In the genomic region with DNA sequence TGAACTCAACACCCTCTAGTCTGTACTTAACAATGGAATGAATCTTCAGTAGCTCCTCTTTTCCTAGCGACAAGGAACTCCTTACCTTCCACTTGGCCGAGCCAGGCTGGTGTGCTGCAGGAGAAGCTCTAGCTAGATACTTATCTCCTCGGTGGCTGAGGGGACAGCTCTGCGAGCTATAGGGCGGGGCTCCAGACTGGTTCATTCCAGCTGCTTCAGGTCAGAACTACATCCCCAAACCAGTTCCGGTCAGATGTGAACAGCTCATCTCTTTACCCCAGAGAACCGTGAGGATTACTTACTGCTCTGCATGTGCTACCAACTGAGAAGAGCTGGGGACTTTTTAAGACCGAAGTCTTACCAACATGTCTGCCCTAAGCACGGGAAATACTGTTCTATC, we compare ENCODE assay signal across 27 mouse cellular contexts. TPM values are rescaled to one million over a fixed set of nuclear protein-coding genes. Genes with fewer than 3 reads are reported as not detected.
DNase-seq lines count a peak whose midpoint lies in the region; ATAC-seq lines count a peak whose summit lies in the region.
"Had no signal": no experiment of that assay in that cellular context is flagged by ENCODE, and none has a peak within 500 bp of the region (broad histone marks: within the 10 kb centered on the region; RNA-seq: fewer than 3 reads in every experiment).

No protein-coding gene starts in this region.

- DNase-seq in adrenal gland, postnatal 14 days: peak; percentile 6
- no peak for DNase-seq in adrenal gland, postnatal 25 days
- no peak for DNase-seq in heart, postnatal 25 days (ENCODE audit: low spot score)
- DNase-seq in MN1 (ENCODE audit: low spot score): peak; percentile 33
- peak; percentile 8 for DNase-seq in retina, postnatal 1 day
- no peak for DNase-seq in B cell, adult 2 months
- DNase-seq in kidney, postnatal 25 days: no peak
- DNase-seq: cerebellum, adult 11 months; kidney, adult 11 months; left cerebral cortex, postnatal 4 days; liver, embryonic 13.5 days; lung, postnatal 14 days; right cerebral cortex, postnatal 14 days had no signal

- H3K9me3 ChIP-seq in heart, embryonic 16.5 days (replicated peaks; ENCODE audit: control insufficient read depth, low read length): no peaks in the 10 kb centered on the region
- H3K9me3 ChIP-seq: embryonic facial prominence, embryonic 12.5 days; forebrain, embryonic 15.5 days; liver, embryonic 13.5 days had no signal

- H3K4me3 ChIP-seq in heart, embryonic 16.5 days (ENCODE audit: low read length): no peak overlapping the region
- H3K4me3 ChIP-seq: embryonic facial prominence, embryonic 12.5 days; forebrain, embryonic 15.5 days; layer of hippocampus, adult 2 months; liver, embryonic 13.5 days had no signal

- H3K36me3 ChIP-seq in heart, embryonic 16.5 days (ENCODE audit: control insufficient read depth, insufficient read depth): no peaks in the 10 kb centered on the region
- H3K36me3 ChIP-seq: embryonic facial prominence, embryonic 12.5 days; forebrain, embryonic 15.5 days; liver, embryonic 13.5 days had no signal

- no peak for ATAC-seq in heart, embryonic 16.5 days (replicated peaks; ENCODE audit: extremely low read depth, insufficient read depth, low FRiP score)
- ATAC-seq: forebrain, embryonic 15.5 days; hindbrain, embryonic 16.5 days had no signal

- peak overlapping the region; percentile 46 for H3K27ac ChIP-seq in heart, embryonic 16.5 days (ENCODE audit: low read length)
- H3K27ac ChIP-seq: embryonic facial prominence, embryonic 12.5 days; forebrain, embryonic 15.5 days; kidney, postnatal 0 days; layer of hippocampus, adult 2 months; liver, embryonic 13.5 days had no signal

- peaks cover 7% of the 10 kb centered on the region; the same call in 1 of the 2 replicates for H3K4me1 ChIP-seq in heart, embryonic 16.5 days (ENCODE audit: control insufficient read depth, insufficient read depth, low read length)
- H3K4me1 ChIP-seq: embryonic facial prominence, embryonic 12.5 days had no signal

- H3K9ac ChIP-seq in heart, embryonic 16.5 days (ENCODE audit: low read length): no peak overlapping the region
- H3K9ac ChIP-seq: embryonic facial prominence, embryonic 12.5 days; forebrain, embryonic 15.5 days; liver, embryonic 13.5 days had no signal

- H3K27me3 ChIP-seq in heart, embryonic 16.5 days (ENCODE audit: control insufficient read depth, insufficient read depth, low read length): no peaks in the 10 kb centered on the region
- H3K27me3 ChIP-seq: embryonic facial prominence, embryonic 12.5 days; forebrain, embryonic 15.5 days; liver, embryonic 13.5 days had no signal

- peak overlapping the region; percentile 18 for H3K4me2 ChIP-seq in heart, embryonic 16.5 days (ENCODE audit: low read depth, low read length)
- H3K4me2 ChIP-seq: embryonic facial prominence, embryonic 12.5 days; forebrain, embryonic 15.5 days; liver, embryonic 13.5 days had no signal

- intact Hi-C loops in heart, postnatal 25 days (cut with DNase I): loop anchor here (10.0 kb wide), 1 partner anchor 99 kb away; no protein-coding TSS in a partner anchor

- 34% methylated on average over 9 of the region's 9 CpGs for WGBS in heart, embryonic 16.5 days

RNA-seq across cellular contexts. Expression of a gene that starts 3.4 kb away (rescaled TPM):
- 8.1 and 8.2 TPM in 2 replicates for total RNA-seq in adrenal gland, postnatal 14 days (2021)
- total RNA-seq in adrenal gland, postnatal 25 days (2021): 8.9 and 11.6 TPM in 2 replicates
- polyA plus RNA-seq in heart, embryonic 16.5 days (2015; fragmentation: Nextera tagmentation; extraction: Ambion mirVana): 21.4 and 24.5 TPM in 2 replicates
- 1 to 10 TPM; 2.6 to 3.3 TPM for total RNA-seq in heart, postnatal 25 days (2021)

RNA-seq across cellular contexts. Expression of a gene that starts 7.0 kb away (rescaled TPM):
- not detected in 2 replicates for total RNA-seq in adrenal gland, postnatal 14 days (2021)
- not detected in 2 replicates for total RNA-seq in adrenal gland, postnatal 25 days (2021)
- not detected in 2 replicates for polyA plus RNA-seq in heart, embryonic 16.5 days (2015; fragmentation: Nextera tagmentation; extraction: Ambion mirVana)
- total RNA-seq in heart, postnatal 25 days (2021): not detected
- total RNA-seq: adrenal gland, adult 18-20 months; gastrocnemius, adult 18-20 months; layer of hippocampus, adult 2 months; left cerebral cortex, postnatal 4 days; midbrain, postnatal 0 days had no signal
- polyA plus RNA-seq: embryonic facial prominence, embryonic 12.5 days; forebrain, embryonic 15.5 days; gonadal fat pad, adult 2 months; hindbrain, embryonic 16.5 days; kidney, postnatal 0 days; liver, embryonic 13.5 days; midbrain, postnatal 0 days; neural tube, embryonic 11.5 days; spleen, adult 2 months; stomach, embryonic 16.5 days; thymus, postnatal 0 days had no signal

RNA-seq across cellular contexts. Expression of a gene that starts 26.3 kb away (rescaled TPM):
- not detected in 2 replicates for total RNA-seq in adrenal gland, postnatal 14 days (2021)
- not detected in 2 replicates for total RNA-seq in adrenal gland, postnatal 25 days (2021)
- 4.6 and 6.2 TPM in 2 replicates for polyA plus RNA-seq in heart, embryonic 16.5 days (2015; fragmentation: Nextera tagmentation; extraction: Ambion mirVana)
- total RNA-seq in heart, postnatal 25 days (2021): not detected
- total RNA-seq: adrenal gland, adult 18-20 months; gastrocnemius, adult 18-20 months; layer of hippocampus, adult 2 months; left cerebral cortex, postnatal 4 days; midbrain, postnatal 0 days had no signal
- polyA plus RNA-seq: hindbrain, embryonic 16.5 days; spleen, adult 2 months had no signal

Comparison
In these comparisons a context has a peak if more than half of its experiments do, and no peak if none do; other contexts are left out.
1. DNase-seq: peak in adrenal gland, postnatal 14 days (single experiment), MN1 (single experiment) and retina, postnatal 1 day (single experiment); none in adrenal gland, postnatal 25 days (single experiment), heart, postnatal 25 days (single experiment), B cell, adult 2 months (0 of 2) and kidney, postnatal 25 days (0 of 2).